Mouse (Mus musculus) heart, adult 2 months (tissue): ENCODE data around the gene Fndc7.

Experiments
- CTCF ChIP-seq: fragments of 200-600 bp; IDR thresholded peaks from 2 replicates; pipeline ENCODE4 v1.8.1; 2022; ENCODE audit warnings: antibody characterized with exemption, mild to moderate bottlenecking, moderate library complexity
- EP300 ChIP-seq: fragments of 200-500 bp; IDR thresholded peaks from 2 replicates; pipeline ENCODE4 v1.6.1; 2011; ENCODE audit warnings: low read depth, low read length, control low read depth; ENCODE audit not compliant: insufficient read depth
- POLR2A ChIP-seq: fragments of 200-500 bp; IDR thresholded peaks from 2 replicates; pipeline ENCODE4 v1.6.1; 2011; ENCODE audit warnings: mild to moderate bottlenecking, low read depth, low read length, control low read depth; ENCODE audit not compliant: insufficient read depth

DNA sequence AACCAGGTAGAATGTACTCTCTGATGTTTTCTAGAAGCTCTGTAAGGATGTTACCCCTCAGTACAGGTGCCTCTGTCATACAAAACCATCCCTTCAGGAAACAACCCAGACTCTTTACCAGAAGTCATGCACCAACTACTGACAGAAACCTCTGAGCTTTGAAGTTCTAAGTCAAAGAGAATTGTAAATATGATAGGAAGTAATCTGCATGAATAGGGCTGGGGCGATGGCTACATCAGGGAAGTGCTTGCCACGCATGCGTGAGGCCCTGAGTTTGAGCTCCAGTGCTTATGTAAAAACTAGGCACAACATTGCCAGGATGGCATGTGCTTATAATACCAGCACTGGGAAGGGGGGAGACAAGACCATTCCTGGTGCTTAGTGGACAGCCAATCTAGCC is 24.1 kb downstream of the Fndc7 start:
- no peak for TF ChIP-seq CTCF
- no peak for TF ChIP-seq POLR2A
- no peak for TF ChIP-seq EP300
